Mouse (Mus musculus): ENCODE results near the gene Myocos. TPM values are rescaled to one million over a fixed set of nuclear protein-coding genes. Genes with fewer than 3 reads are reported as not detected.

Gene Myocos
- polyA plus RNA-seq (2015; fragmentation: Nextera tagmentation; extraction: Ambion mirVana) = not detected in 2 replicates

DNA sequence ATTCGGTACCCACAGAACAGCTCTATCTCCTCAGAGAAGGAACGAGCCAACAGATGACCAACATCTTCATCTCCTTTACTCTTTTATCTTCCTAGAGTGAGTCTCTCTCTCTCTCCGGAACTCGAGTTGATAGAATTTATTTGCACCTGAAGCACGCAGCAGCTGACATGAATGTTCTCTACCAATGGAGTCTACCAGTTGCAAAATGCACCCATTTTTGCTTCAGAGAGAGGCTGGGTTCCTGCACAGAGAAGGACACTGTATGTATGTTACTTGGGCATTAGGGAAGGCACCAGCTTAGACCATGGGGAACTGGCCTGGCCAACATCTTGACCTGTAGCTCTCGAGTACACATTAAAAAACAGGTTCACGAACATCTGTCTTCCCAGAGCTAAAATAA lies at the start of gene Myocos:
Gene Myocos, minus strand, starts transcription at position 101 of the 400 bp plus-strand sequence.
- Histone ChIP-seq H3K4me2 (no peak within 1 kb of the TSS), H3K36me3 (no peaks in the 10 kb centered on the region), H3K9ac (no peak within 1 kb of the TSS), H3K4me1 (no peaks in the 10 kb centered on the region), H3K27ac (no peak within 1 kb of the TSS), H3K4me3 (no peak within 1 kb of the TSS), H3K27me3 (no peaks in the 10 kb centered on the region), H3K9me3 (no peaks in the 10 kb centered on the region)
- ATAC-seq (ENCODE audit: borderline replicate concordance, extremely low read depth, low FRiP score, low TSS enrichment) = no peak
- 90% methylated on average over 7 of the region's 7 CpGs for WGBS

GRCm38 (mm10) chr1:162700389-162701066 lies 42.5 kb upstream of the Myocos start:
- no peak overlapping the region for H3K4me3 ChIP-seq
- no peak overlapping the region for H3K4me2 ChIP-seq
- H3K9me3 ChIP-seq = no peaks in the 10 kb centered on the region
- H3K27me3 ChIP-seq = no peaks in the 10 kb centered on the region
- H3K9ac ChIP-seq = no peak overlapping the region
- peaks cover 72% of the 10 kb centered on the region for H3K36me3 ChIP-seq
- ATAC-seq (ENCODE audit: borderline replicate concordance, extremely low read depth, low FRiP score, low TSS enrichment) = no peak
- no peaks in the 10 kb centered on the region for H3K4me1 ChIP-seq
- H3K27ac ChIP-seq = no peak overlapping the region
- 69% methylated on average over 8 of the region's 8 CpGs for WGBS

GRCm38 (mm10) chr1:162697866-162698265 lies 39.8 kb upstream of the Myocos start:
- Histone ChIP-seq H3K9me3 (no peaks in the 10 kb centered on the region), H3K4me2 (no peak overlapping the region), H3K9ac (no peak overlapping the region), H3K4me1 (no peaks in the 10 kb centered on the region), H3K36me3 (peaks cover 73% of the 10 kb centered on the region), H3K27me3 (no peaks in the 10 kb centered on the region), H3K27ac (no peak overlapping the region), H3K4me3 (no peak overlapping the region)
- WGBS = 93% methylated on average over 6 of the region's 6 CpGs
- no peak for ATAC-seq (ENCODE audit: borderline replicate concordance, extremely low read depth, low FRiP score, low TSS enrichment)

DNA sequence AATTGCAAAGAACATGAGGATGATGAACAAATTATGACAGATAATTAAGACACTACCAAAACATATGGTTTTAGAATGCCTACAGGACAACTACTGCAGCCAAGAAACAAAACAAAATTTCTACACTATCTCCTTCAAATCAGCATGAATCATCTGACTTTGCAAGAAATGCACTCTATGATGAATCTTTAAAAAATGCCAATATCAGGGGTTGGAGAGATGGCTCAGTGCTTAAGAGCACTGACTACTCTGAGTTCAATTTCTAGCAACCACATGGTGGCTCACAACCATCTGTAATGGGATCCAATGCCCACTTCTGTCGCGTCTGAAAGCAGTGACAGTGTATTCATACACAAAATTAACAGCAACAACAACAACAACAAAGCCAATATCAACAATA lies 35.7 kb upstream of the Myocos start:
- Histone ChIP-seq H3K27ac (no peak overlapping the region), H3K36me3 (peaks cover 86% of the 10 kb centered on the region), H3K27me3 (no peaks in the 10 kb centered on the region), H3K4me1 (no peaks in the 10 kb centered on the region), H3K4me2 (no peak overlapping the region), H3K9me3 (no peaks in the 10 kb centered on the region), H3K9ac (no peak overlapping the region), H3K4me3 (no peak overlapping the region)
- WGBS = 83% methylated on average over 2 of the region's 2 CpGs
- no peak for ATAC-seq (ENCODE audit: borderline replicate concordance, extremely low read depth, low FRiP score, low TSS enrichment)

GRCm38 (mm10) chr1:162665486-162666174 lies 7.6 kb upstream of the Myocos start:
- Histone ChIP-seq H3K9ac (peak overlapping the region; percentile 36), H3K4me2 (peak overlapping the region; percentile 61), H3K27me3 (no peaks in the 10 kb centered on the region), H3K4me3 (peak overlapping the region; percentile 36), H3K4me1 (0 out of 2 replicates have a peak, but pooled peaks cover 5% of the 10 kb centered on the region), H3K27ac (no peak overlapping the region), H3K36me3 (peaks cover 10% of the 10 kb centered on the region), H3K9me3 (no peaks in the 10 kb centered on the region)
- WGBS = 2% methylated on average over 11 of the region's 11 CpGs
- peak; percentile 83 for ATAC-seq (ENCODE audit: borderline replicate concordance, extremely low read depth, low FRiP score, low TSS enrichment)

GRCm38 (mm10) chr1:162664826-162665475 lies 6.9 kb upstream of the Myocos start:
- Histone ChIP-seq H3K4me1 (0 out of 2 replicates have a peak, but pooled peaks cover 5% of the 10 kb centered on the region), H3K4me2 (peak overlapping the region; percentile 61; the same call in 1 of the 2 replicates), H3K4me3 (no peak overlapping the region), H3K27me3 (no peaks in the 10 kb centered on the region), H3K9ac (no peak overlapping the region), H3K36me3 (peaks cover 5% of the 10 kb centered on the region; the same call in 1 of the 2 replicates), H3K9me3 (no peaks in the 10 kb centered on the region), H3K27ac (no peak overlapping the region)
- peak; percentile 97 for ATAC-seq (ENCODE audit: borderline replicate concordance, extremely low read depth, low FRiP score, low TSS enrichment)
- 13% methylated on average over 10 of the region's 10 CpGs for WGBS

- H3K4me2 ChIP-seq = no peak overlapping the region
- no peak overlapping the region for H3K9ac ChIP-seq
- no peaks in the 10 kb centered on the region for H3K36me3 ChIP-seq
- no peaks in the 10 kb centered on the region for H3K27me3 ChIP-seq
- WGBS = 54% methylated on average over 11 of the region's 11 CpGs
- no peak for ATAC-seq (ENCODE audit: borderline replicate concordance, extremely low read depth, low FRiP score, low TSS enrichment)
- H3K4me3 ChIP-seq = no peak overlapping the region
- H3K4me1 ChIP-seq = no peaks in the 10 kb centered on the region
- H3K27ac ChIP-seq = no peak overlapping the region
- H3K9me3 ChIP-seq = no peaks in the 10 kb centered on the region
Observed at GRCm38 (mm10) chr1:162660276-162660860, 2.3 kb upstream of the Myocos start.

DNA sequence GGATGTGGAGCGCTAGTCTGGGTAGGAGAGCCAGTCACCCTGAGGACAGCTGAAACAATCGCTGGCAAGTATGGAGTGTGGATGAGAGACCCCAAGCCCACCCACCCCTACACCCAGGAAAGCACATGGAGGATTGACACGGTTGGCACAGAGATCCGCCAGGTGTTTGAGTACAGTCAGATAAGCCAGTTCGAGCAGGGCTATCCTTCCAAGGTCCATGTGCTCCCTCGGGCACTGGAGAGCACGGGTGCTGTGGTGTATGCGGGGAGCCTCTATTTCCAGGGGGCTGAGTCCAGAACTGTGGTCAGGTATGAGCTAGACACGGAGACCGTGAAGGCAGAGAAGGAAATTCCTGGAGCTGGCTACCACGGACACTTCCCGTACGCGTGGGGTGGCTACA lies 9.6 kb downstream of the Myocos start:
- WGBS = 86% methylated on average over 14 of the region's 14 CpGs
- no peak overlapping the region for H3K27ac ChIP-seq
- H3K4me2 ChIP-seq = no peak overlapping the region
- no peaks in the 10 kb centered on the region for H3K27me3 ChIP-seq
- H3K4me3 ChIP-seq = no peak overlapping the region
- H3K36me3 ChIP-seq = no peaks in the 10 kb centered on the region
- H3K4me1 ChIP-seq = 0 out of 2 replicates have a peak, but pooled peaks cover 2% of the 10 kb centered on the region
- no peaks in the 10 kb centered on the region for H3K9me3 ChIP-seq
- no peak for ATAC-seq (ENCODE audit: borderline replicate concordance, extremely low read depth, low FRiP score, low TSS enrichment)
- no peak overlapping the region for H3K9ac ChIP-seq

DNA sequence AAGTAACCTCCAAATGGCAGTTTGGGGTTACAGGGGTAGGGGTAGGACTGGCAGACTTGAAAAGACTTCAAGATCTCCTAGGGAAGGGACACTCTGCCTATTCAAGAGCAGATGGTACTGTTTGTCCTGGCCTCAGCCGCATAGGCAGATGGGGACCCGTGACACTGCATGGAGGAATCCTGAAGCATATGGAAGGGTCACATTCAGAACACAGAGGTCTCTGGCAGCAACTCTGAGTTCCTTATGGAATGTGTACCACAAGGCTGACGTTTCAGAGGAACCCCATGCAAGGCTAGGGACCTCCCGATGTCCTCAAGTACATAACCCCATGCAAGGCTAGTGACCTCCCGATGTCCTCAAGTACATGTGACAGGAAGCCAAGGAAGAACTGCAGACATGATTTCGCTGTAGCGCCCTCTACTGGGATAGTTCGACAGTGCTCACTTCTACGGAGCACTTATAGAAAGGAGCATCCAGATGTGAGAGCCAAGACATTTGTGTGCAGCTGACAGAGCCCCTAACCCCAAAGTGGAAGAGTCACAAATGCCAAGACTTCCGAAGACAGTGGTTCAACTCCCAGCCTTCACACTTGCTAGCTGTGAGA lies 11.8 kb downstream of the Myocos start:
- Histone ChIP-seq H3K4me1 (0 out of 2 replicates have a peak, but pooled peaks cover 2% of the 10 kb centered on the region), H3K9ac (no peak overlapping the region), H3K27me3 (no peaks in the 10 kb centered on the region), H3K4me3 (no peak overlapping the region), H3K27ac (no peak overlapping the region), H3K9me3 (no peaks in the 10 kb centered on the region), H3K4me2 (no peak overlapping the region), H3K36me3 (no peaks in the 10 kb centered on the region)
- no peak for ATAC-seq (ENCODE audit: borderline replicate concordance, extremely low read depth, low FRiP score, low TSS enrichment)
- 72% methylated on average over 10 of the region's 10 CpGs for WGBS

GRCm38 (mm10) chr1:162643752-162644151 lies 14.3 kb downstream of the Myocos start:
- no peak overlapping the region for H3K4me3 ChIP-seq
- H3K9ac ChIP-seq = no peak overlapping the region
- no peak overlapping the region for H3K27ac ChIP-seq
- ATAC-seq (ENCODE audit: borderline replicate concordance, extremely low read depth, low FRiP score, low TSS enrichment) = no peak
- H3K4me1 ChIP-seq = peaks cover 9% of the 10 kb centered on the region
- no peaks in the 10 kb centered on the region for H3K36me3 ChIP-seq
- 28% methylated on average over 4 of the region's 4 CpGs for WGBS
- H3K27me3 ChIP-seq = no peaks in the 10 kb centered on the region
- no peaks in the 10 kb centered on the region for H3K9me3 ChIP-seq
- H3K4me2 ChIP-seq = no peak overlapping the region

GRCm38 (mm10) chr1:162642591-162642990 lies 15.4 kb downstream of the Myocos start:
- Histone ChIP-seq H3K4me2 (no peak overlapping the region), H3K27ac (no peak overlapping the region), H3K4me1 (peaks cover 9% of the 10 kb centered on the region), H3K9ac (no peak overlapping the region), H3K27me3 (no peaks in the 10 kb centered on the region), H3K36me3 (no peaks in the 10 kb centered on the region), H3K4me3 (no peak overlapping the region), H3K9me3 (no peaks in the 10 kb centered on the region)
- no peak for ATAC-seq (ENCODE audit: borderline replicate concordance, extremely low read depth, low FRiP score, low TSS enrichment)
- 70% methylated on average over 3 of the region's 3 CpGs for WGBS

All from lung, embryonic 15.5 days (tissue).